Mouse (Mus musculus): Measurements from ENCODE around the gene Clybl.

GRCm38 (mm10) chr14:122405236-122405635 is 223.7 kb downstream of the Clybl start:
- TF ChIP-seq CTCF (IDR thresholded peaks at IDR 0.05; ENCODE audit: borderline replicate concordance, extremely low read depth, insufficient read depth, insufficient read length), result no peak
- no peak for TF ChIP-seq POLR2A (IDR thresholded peaks at IDR 0.05; ENCODE audit: borderline replicate concordance, extremely low read depth, insufficient read depth, insufficient read length, poor library complexity, severe bottlenecking)

All from brain, embryonic 14.5 days (tissue).